Mouse (Mus musculus) lung, postnatal 0 days (tissue): ENCODE measurements around the gene Polr3h.

Source experiments
- CTCF ChIP-seq: IDR thresholded peaks from 2 replicates; pipeline ENCODE4 v1.5.1; 2016; ENCODE audit warnings: antibody characterized with exemption, mild to moderate bottlenecking
- EP300 ChIP-seq: IDR thresholded peaks from 2 replicates; pipeline ENCODE4 v1.6.1; 2016; ENCODE audit warnings: antibody characterized with exemption, mild to moderate bottlenecking, control low read depth

DNA sequence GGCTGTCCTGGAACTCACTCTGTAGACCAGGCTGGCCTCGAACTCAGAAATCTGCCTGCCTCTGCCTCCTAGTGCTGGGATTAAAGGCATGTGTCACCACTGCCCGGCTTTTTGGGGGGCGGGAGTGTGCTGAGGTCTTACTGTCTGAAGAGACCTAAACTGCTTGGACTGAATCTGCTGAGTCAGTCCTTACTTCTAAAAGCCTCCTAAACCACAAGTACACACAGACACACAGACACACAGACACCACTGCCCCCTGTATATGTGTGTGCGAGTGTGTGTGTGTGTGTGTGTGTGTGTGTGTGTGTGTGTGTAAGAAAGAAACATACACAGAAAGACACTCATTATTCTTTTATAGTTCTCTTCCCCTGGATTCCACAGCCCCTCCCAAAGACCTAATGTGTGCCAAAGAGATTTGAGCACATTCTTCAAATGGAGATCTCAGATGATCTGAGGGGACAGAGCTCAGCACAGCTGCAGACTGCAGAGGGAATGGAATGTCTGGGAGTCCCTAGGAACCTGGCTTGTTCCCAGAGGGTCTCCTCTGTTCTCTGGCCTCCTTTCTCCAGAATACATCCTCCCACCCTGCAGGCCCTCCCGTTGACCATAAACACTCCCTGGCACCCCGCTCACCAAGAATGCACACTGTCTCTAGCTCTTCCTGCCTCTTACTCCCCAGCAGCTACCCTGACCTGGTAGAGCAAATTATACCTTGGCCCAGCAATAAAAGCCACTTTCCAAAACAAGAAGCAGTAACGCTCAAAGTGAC is 10.0 kb upstream of the Polr3h start:
- no peak for TF ChIP-seq EP300
- no peak for TF ChIP-seq CTCF
